Mouse (Mus musculus) cortical plate, adult 2 months (tissue): ENCODE measurements around the gene Smim24. TPM values are rescaled to one million over a fixed set of nuclear protein-coding genes. Genes with fewer than 3 reads are reported as not detected.

Source experiments
- H3K27ac ChIP-seq: fragments of 200-500 bp; 2 replicates; pipeline ENCODE4 v1.5.1; 2012; ENCODE audit warnings: low read length, control low read depth, inconsistent platforms; ENCODE audit not compliant: insufficient read depth
- H3K4me1 ChIP-seq: fragments of 200-500 bp; 2 replicates; pipeline ENCODE4 v1.6.1; 2011; ENCODE audit warnings: low read length; ENCODE audit not compliant: control insufficient read depth, insufficient read depth
- H3K4me3 ChIP-seq: fragments of 200-500 bp; 2 replicates; pipeline ENCODE4 v1.5.1; 2011; ENCODE audit warnings: mild to moderate bottlenecking, low read length, control low read depth; ENCODE audit not compliant: insufficient read depth
- CTCF ChIP-seq: fragments of 200-500 bp; IDR thresholded peaks from 2 replicates; pipeline ENCODE4 v1.5.1; 2011; ENCODE audit warnings: mild to moderate bottlenecking, control low read depth, low read length; ENCODE audit not compliant: insufficient read depth; ENCODE audit errors: extremely low read depth
- POLR2A ChIP-seq: fragments of 200-500 bp; IDR thresholded peaks from 2 replicates; pipeline ENCODE4 v1.6.1; 2011; ENCODE audit warnings: mild to moderate bottlenecking, low read length, control low read depth; ENCODE audit not compliant: insufficient read depth; ENCODE audit errors: extremely low read depth
- polyA plus RNA-seq: library from polyadenylated mRNA; depleted of rRNA; stranded (reverse); fragments of >200 nt; gene quantifications from 2 replicates; pipeline ENCODE4 v1.2.3, GENCODE M21; 2012

Smim24 gene
- polyA plus RNA-seq, 1 experiment, result 2.5 TPM

DNA sequence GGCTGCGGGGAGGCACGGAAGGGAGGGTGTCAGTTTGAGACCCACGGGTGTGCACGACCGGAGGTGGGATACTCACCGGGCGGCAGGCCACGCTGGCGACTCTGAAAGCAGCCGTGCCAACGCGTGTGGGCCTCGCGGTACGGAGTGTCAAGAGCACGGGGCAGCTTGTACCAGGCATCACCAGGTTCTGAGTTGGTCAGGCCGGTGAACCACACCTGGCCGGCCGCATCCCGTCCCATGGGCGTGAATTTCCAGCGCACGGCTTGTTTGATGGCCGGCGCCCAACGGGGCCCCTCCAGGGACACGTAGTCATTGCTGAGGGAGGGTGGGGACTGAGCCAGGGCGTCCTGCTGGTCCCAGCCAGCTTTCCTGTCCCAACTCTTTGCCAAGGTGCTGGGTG is 28.2 kb upstream of the Smim24 start:
- TF ChIP-seq POLR2A (no peak), CTCF (no peak)
- Histone ChIP-seq H3K4me1 (no peaks in the 10 kb centered on the region), H3K27ac (no peak overlapping the region), H3K4me3 (no peak overlapping the region)

DNA sequence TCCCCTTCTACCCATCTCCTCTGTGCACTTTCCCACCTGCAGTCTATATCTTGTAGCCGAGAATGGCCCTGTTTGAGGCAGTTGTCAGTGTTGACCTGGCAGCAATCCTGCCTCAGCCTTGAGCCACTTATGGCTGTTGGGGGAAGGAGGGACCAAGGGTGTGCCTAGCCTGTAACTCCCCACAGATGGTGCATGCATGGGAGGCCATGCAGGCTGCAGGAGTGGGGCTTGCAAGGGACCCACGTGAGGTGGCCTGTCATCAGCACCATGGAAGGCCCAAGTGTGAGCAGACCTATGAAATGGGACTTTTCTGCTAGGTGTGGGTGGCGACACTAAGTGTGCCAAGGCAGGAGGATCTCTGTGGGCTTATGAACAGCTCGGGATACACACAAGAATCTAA is 27.8 kb upstream of the Smim24 start:
- Histone ChIP-seq H3K27ac (no peak overlapping the region), H3K4me1 (no peaks in the 10 kb centered on the region), H3K4me3 (no peak overlapping the region)
- TF ChIP-seq POLR2A (0 out of 2 replicates have a peak, but pooled peaks have one; percentile 20), CTCF (no peak)

DNA sequence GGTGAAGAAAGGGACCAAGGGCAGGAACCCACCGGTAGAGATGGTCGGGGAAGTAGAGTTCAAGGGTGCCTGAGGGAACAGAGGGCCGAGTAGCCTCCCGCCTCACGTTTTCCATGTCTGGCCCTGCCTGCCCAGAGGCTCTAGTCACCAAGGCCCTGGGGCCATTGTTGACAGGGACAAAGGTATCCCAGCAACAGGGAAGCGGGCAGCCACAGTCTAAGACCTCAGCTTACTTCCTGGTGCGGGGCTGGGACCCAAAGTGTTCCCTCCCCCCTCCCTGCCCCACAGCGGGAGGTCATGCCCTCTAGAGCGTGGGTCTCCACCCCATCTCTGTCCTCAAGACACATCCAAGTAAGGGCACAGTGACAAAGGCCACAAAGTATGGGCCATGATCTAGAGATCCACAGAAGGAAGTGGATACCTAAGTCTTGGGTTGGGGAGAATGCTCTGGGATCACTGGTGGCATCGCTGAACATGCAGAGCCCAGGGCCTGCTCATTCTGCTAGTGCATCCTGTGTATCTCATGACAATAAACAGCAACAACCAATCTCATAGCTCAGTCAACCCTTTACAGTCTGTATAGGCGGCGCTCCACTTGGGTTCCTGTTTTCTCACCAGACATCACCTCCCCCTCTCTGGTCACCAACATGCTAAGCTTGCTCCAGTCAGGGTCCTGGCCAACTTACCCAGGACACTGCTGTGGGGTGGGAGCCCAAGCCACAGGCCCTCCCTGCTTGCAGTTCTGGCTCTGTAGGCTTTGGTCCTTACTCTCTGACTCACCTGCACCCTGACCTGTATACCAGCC is 27.0 kb upstream of the Smim24 start, which contains the start of gene 4930404N11Rik:
Gene 4930404N11Rik, minus strand, starts transcription at position 145 of the 805 bp plus-strand sequence.
- 0 out of 2 replicates have a peak, but pooled peaks have one; percentile 34 for TF ChIP-seq POLR2A
- no peak for TF ChIP-seq CTCF
- Histone ChIP-seq H3K27ac (no peak within 1 kb of the TSS), H3K4me1 (no peaks in the 10 kb centered on the region), H3K4me3 (no peak within 1 kb of the TSS)

DNA sequence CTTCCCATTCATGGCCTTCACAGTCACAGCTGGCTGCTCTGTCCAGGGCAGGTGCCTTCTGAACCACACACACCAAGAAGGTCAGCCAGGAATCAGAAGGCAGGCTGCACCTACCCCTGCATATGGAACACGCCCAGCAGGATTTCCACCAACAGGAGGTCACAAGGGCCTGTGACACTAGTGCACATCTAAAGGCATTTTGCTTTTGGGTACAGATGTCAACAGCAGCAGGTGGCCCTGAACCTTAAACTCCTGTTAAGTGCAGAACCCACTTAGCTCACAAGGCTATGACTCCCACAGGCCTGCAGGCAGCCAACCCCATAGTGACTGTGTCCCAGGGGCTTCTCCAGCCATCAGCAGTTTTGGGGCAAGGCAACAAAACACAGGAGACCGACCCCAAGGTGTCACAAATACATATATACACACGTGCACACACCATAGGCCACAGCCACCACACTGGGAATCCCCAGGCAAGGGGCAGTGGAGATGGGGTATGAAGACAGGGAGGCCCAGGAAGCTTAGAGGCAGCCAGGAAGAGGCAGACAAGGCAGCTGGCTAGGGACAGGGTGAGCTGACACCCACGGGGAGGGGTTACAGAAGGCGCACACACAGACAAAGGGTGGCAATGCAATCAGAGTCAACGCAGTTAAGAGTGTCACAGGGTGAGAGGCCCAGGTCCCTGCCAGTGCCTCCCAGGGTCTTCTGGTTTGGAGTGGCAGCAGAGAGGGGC is 26.2 kb upstream of the Smim24 start:
- Histone ChIP-seq H3K4me1 (no peaks in the 10 kb centered on the region), H3K27ac (no peak overlapping the region), H3K4me3 (no peak overlapping the region)
- 0 out of 2 replicates have a peak, but pooled peaks have one; percentile 15 for TF ChIP-seq POLR2A
- no peak for TF ChIP-seq CTCF

DNA sequence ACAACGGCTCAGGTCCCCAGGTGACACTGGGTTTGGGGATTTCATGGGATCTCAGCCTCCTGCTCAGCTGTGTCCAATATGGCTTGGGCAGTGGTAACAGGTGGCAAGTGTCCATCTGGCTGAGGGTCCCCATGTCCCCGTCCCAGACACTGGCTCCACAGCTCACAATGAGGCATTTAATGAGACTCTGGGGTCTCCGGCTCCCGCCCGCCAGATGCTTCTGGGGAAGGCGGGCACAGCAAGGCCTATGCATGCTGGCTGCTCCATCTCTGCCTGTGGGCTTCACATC is 25.7 kb upstream of the Smim24 start:
- no peak for TF ChIP-seq CTCF
- no peak for TF ChIP-seq POLR2A
- Histone ChIP-seq H3K27ac (no peak overlapping the region), H3K4me3 (no peak overlapping the region), H3K4me1 (no peaks in the 10 kb centered on the region)

DNA sequence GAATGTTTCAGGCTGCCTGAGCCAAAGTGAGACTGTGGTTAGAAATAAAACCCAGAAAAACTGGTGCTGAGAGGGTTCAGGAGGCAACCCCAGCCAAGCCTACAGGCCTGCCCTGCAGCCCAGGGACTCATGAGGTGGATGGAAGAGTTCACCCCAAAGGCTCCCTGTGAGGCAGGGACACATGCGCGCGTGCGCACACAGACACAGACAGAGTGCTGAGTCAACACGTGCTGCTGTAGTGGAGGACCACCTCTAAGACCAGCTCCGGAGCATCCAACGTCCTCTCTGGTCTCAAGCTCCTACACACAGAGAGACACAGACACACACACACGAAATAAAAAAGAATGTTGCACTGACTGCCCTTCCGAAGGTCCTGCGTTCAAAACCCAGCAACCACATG is 17.5 kb upstream of the Smim24 start:
- Histone ChIP-seq H3K4me3 (no peak overlapping the region), H3K27ac (no peak overlapping the region), H3K4me1 (peaks cover 7% of the 10 kb centered on the region; the same call in 1 of the 2 replicates)
- TF ChIP-seq POLR2A (no peak), CTCF (no peak)

DNA sequence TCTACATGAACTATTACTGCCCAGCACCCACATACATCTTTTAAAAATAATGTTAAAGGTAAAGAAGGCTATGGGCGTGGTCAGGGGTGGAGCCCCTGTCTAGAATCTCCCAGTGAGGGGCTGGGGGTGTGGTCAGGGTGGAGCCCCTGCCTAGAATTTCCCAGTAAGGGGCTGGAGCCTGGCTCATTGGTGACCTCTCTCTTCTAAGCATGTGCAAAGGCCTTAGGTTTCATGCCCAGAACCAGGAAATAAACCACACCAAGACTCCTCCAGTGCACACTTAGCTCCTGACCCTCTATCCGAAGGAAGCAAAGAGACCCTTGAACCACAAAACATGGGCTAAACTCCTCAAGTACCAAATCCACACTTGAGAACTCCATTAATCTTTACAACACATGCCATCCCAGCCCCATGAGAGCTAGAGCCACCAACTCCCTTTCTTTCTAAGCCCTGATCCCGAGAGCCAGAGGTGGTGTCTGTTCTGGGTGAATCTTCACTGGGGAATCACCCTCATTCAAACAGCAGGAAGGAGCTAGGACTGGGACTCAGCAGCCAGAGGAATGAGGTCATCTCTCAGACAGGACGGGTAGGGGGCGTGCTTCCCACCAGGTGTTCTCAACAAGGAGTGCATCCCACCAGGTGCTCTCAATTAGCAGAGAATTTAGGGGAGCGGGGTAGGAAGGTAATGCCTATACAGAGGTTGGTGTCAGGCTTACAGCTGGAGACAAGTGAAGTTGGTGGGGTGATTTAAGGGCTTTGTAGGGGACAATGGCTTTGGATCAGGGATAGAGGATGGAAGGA is 16.1 kb upstream of the Smim24 start:
- H3K27ac ChIP-seq, result no peak overlapping the region
- peaks cover 7% of the 10 kb centered on the region; the same call in 1 of the 2 replicates for H3K4me1 ChIP-seq
- peak overlapping the region; percentile 89 for H3K4me3 ChIP-seq
- no peak for TF ChIP-seq POLR2A
- TF ChIP-seq CTCF, result no peak

DNA sequence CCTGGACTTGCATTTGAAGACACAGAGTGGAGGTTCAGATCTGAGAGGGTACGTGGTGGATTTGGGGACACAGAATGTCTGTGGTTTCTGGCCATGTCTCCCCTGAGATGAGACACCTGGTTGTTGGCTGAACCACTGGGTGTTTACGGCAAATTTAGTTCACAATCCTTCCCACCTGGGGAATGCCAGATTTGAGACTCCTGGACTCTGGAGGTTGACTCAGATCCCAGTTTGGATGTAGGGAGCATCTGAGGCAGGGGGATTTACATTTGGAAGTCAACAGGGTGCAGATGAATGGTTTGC is 15.5 kb upstream of the Smim24 start:
- no peak for TF ChIP-seq CTCF
- no peak for TF ChIP-seq POLR2A
- Histone ChIP-seq H3K4me1 (peaks cover 7% of the 10 kb centered on the region; the same call in 1 of the 2 replicates), H3K27ac (no peak overlapping the region), H3K4me3 (peak overlapping the region; percentile 89)

DNA sequence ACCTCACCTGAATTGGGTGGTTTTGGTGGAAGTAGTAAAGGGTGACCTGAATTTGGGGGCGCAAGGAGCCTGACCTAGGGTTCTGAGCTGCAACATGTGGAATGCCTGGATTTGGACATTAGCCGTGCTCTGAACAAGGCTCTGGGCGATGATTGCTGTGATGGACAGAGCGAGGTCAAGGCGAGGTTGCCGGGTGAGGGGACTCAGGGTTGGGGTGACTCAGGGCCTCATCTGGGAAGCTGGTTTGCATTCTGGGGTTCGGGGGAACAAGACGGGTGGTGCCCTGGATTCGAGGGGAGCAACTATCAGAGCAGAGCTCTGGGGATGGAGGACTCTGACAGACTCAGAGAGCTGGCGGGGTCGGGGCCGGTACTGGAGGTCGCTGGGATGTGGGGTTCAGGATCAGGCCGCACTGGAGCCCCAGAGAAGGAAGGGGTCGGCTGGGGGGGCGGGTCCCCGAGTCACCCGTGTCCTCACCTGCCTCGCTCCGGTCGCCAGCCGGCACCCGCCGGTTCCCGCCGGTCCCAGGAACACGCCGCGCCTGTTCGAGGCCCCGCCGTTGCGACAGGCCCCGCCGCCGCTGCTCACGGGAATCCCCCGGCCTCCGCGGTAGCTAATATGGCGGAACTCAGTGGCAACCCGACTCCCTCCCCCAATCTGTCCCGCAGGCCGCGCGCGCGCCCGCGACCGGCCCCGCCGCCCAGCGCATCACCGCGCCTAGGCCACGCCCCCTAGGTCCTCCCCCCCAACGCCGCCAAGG is 14.9 kb upstream of the Smim24 start, which contains the start of gene Fzr1:
Gene Fzr1, minus strand, starts transcription at position 724 of the 760 bp plus-strand sequence.
- Histone ChIP-seq H3K27ac (no peak within 1 kb of the TSS), H3K4me1 (peaks cover 7% of the 10 kb centered on the region; the same call in 1 of the 2 replicates), H3K4me3 (peak within 1 kb of the TSS; percentile 89)
- TF ChIP-seq CTCF (no peak), POLR2A (peak; percentile 56; the same call in 1 of the 2 replicates)
